Comparison of ENCODE assay signal across 9 mouse cellular contexts in genomic region chr5:64878027-64878425, GRCm38 (mm10). TPM values are rescaled to one million over a fixed set of nuclear protein-coding genes. Genes with fewer than 3 reads are reported as not detected.
A peak's percentile ranks its signal among the peaks of the same experiment; 100 is the strongest.
DNase-seq lines count a peak whose midpoint lies in the region; ATAC-seq and TF ChIP-seq lines count a peak whose summit lies in the region.
"Had no signal": no experiment of that assay in that cellular context is flagged by ENCODE, and none has a peak within 500 bp of the region (broad histone marks: within the 10 kb centered on the region; RNA-seq: fewer than 3 reads in every experiment).

No protein-coding gene starts in this region.

- no peaks in the 10 kb centered on the region for H3K36me3 ChIP-seq in embryonic facial prominence, embryonic 11.5 days (replicated peaks; ENCODE audit: control insufficient read depth, insufficient read depth, low read depth, low read length)
- H3K36me3 ChIP-seq in heart, embryonic 10.5 days, result no peaks in the 10 kb centered on the region
- no peaks in the 10 kb centered on the region for H3K36me3 ChIP-seq in liver, postnatal 0 days (replicated peaks; ENCODE audit: insufficient read depth, low read length)
- H3K36me3 ChIP-seq: G1E had no signal

- no peak overlapping the region; the same call in 1 of the 2 replicates for H3K9ac ChIP-seq in embryonic facial prominence, embryonic 11.5 days (replicated peaks; ENCODE audit: low read length)
- no peak overlapping the region for H3K9ac ChIP-seq in liver, postnatal 0 days (replicated peaks)

- TF ChIP-seq EP300 in liver, postnatal 0 days (IDR thresholded peaks at IDR 0.05; ENCODE audit: low read depth), result no peak

- 8% methylated on average over 4 of the region's 4 CpGs for WGBS in embryonic facial prominence, embryonic 11.5 days
- WGBS in heart, embryonic 10.5 days, result 8% methylated on average over 4 of the region's 4 CpGs
- WGBS in liver, postnatal 0 days (ENCODE audit: insufficient replicate concordance), result 56% methylated on average over 4 of the region's 4 CpGs

- no peaks in the 10 kb centered on the region for H3K9me3 ChIP-seq in embryonic facial prominence, embryonic 11.5 days (replicated peaks; ENCODE audit: control insufficient read depth, low read length)
- H3K9me3 ChIP-seq in heart, embryonic 10.5 days, result no peaks in the 10 kb centered on the region
- no peaks in the 10 kb centered on the region for H3K9me3 ChIP-seq in liver, postnatal 0 days (ENCODE audit: low read length)
- H3K9me3 ChIP-seq: G1E had no signal

- H3K4me1 ChIP-seq in embryonic facial prominence, embryonic 11.5 days (ENCODE audit: control insufficient read depth, insufficient read depth, low read length), result no peaks in the 10 kb centered on the region; the same call in 1 of the 2 replicates
- peaks cover 35% of the 10 kb centered on the region for H3K4me1 ChIP-seq in heart, embryonic 10.5 days
- H3K4me1 ChIP-seq in liver, postnatal 0 days (ENCODE audit: insufficient read depth), result peaks cover 3% of the 10 kb centered on the region; the same call in 1 of the 2 replicates

- no peak for TF ChIP-seq CTCF in liver, postnatal 0 days (IDR thresholded peaks at IDR 0.05; ENCODE audit: low read depth)

- ATAC-seq in embryonic facial prominence, embryonic 11.5 days (replicated peaks; ENCODE audit: insufficient number of reproducible peaks, low FRiP score, low TSS enrichment, low read depth), result peak; percentile 92
- peak; percentile 74 for ATAC-seq in liver, postnatal 0 days

- H3K27ac ChIP-seq in embryonic facial prominence, embryonic 11.5 days (replicated peaks; ENCODE audit: low read depth, low read length), result peak overlapping the region; percentile 42; the same call in 1 of the 2 replicates
- peak overlapping the region; percentile 76 for H3K27ac ChIP-seq in heart, embryonic 10.5 days
- H3K27ac ChIP-seq in liver, postnatal 0 days (ENCODE audit: low read depth), result peak overlapping the region; percentile 49

- H3K27me3 ChIP-seq in embryonic facial prominence, embryonic 11.5 days (ENCODE audit: control insufficient read depth, insufficient read depth, low read length), result no peaks in the 10 kb centered on the region
- no peaks in the 10 kb centered on the region for H3K27me3 ChIP-seq in heart, embryonic 10.5 days (ENCODE audit: insufficient read depth, poor library complexity, severe bottlenecking)
- H3K27me3 ChIP-seq in liver, postnatal 0 days (ENCODE audit: insufficient read depth, low read length), result no peaks in the 10 kb centered on the region

- intact Hi-C loops in left cerebral cortex, postnatal 36 days (cut with DNase I), result no loop called here

- H3K4me2 ChIP-seq in embryonic facial prominence, embryonic 11.5 days (ENCODE audit: low read depth, low read length), result no peak overlapping the region
- H3K4me2 ChIP-seq in liver, postnatal 0 days (ENCODE audit: low read depth, low read length), result no peak overlapping the region

- peak; percentile 33 for DNase-seq in left cerebral cortex, adult 11 months (ENCODE audit: low spot score)
- DNase-seq in left cerebral cortex, postnatal 36 days (ENCODE audit: low spot score in 2 of 2), result no peak
- peak; percentile 87 for DNase-seq in embryonic facial prominence, embryonic 11.5 days (ENCODE audit: low spot score)
- peak; percentile 92 for DNase-seq in heart, embryonic 10.5 days (ENCODE audit: low spot score)
- DNase-seq in kidney, adult 9 months, result peak; percentile 57
- DNase-seq in liver, postnatal 0 days, result peak; percentile 38
- peak; percentile 44 for DNase-seq in ovary, postnatal 36 days (ENCODE audit: low spot score)
- no peak for DNase-seq in thymus, adult 18-20 months

- H3K4me3 ChIP-seq in embryonic facial prominence, embryonic 11.5 days (ENCODE audit: low read depth, low read length), result no peak overlapping the region
- no peak overlapping the region for H3K4me3 ChIP-seq in heart, embryonic 10.5 days
- no peak overlapping the region for H3K4me3 ChIP-seq in liver, postnatal 0 days (ENCODE audit: low read depth, low read length)

RNA-seq across cellular contexts. Expression of gene Tlr1, which starts 55.3 kb away (rescaled TPM):
- under 1 TPM; 0.20 to 0.22 TPM for total RNA-seq in left cerebral cortex, postnatal 36 days (2021)
- 0.56 and 0.64 TPM in 2 replicates for polyA plus RNA-seq in embryonic facial prominence, embryonic 11.5 days (2014; fragmentation: Nextera tagmentation; extraction: Ambion mirVana)
- polyA plus RNA-seq in heart, embryonic 10.5 days (2016; fragmentation: Nextera tagmentation; extraction: Ambion mirVana), result 0.10 and 0.11 TPM in 2 replicates
- 1.5 and 1.9 TPM in 2 replicates for polyA plus RNA-seq in liver, postnatal 0 days (2015; fragmentation: Nextera tagmentation; extraction: Ambion mirVana)
- polyA plus RNA-seq: G1E had no signal

Comparison
In these comparisons a context has a peak if more than half of its experiments do, and no peak if none do; other contexts are left out.
1. DNase-seq: peak in left cerebral cortex, adult 11 months (single experiment), embryonic facial prominence, embryonic 11.5 days (single experiment), heart, embryonic 10.5 days (single experiment), kidney, adult 9 months (single experiment), liver, postnatal 0 days (single experiment) and ovary, postnatal 36 days (single experiment); none in left cerebral cortex, postnatal 36 days (0 of 2) and thymus, adult 18-20 months (0 of 2).
2. Peak in every context shown above with its lines, with median percentiles within 50 percentile points of each other: H3K27ac ChIP-seq.